Mouse (Mus musculus): ENCODE measurements around the gene Them5.
A peak's percentile ranks its signal among the peaks of the same experiment; 100 is the strongest.

- TF ChIP-seq POLR2A (IDR thresholded peaks at IDR 0.05; ENCODE audit: control insufficient read depth, extremely low read depth, insufficient read depth, low read length, poor library complexity) = no peak
- TF ChIP-seq CTCF (IDR thresholded peaks at IDR 0.05; ENCODE audit: borderline replicate concordance, control insufficient read depth, extremely low read depth, insufficient read depth, low read length, poor library complexity) = 0 out of 2 replicates have a peak, but pooled peaks have one; percentile 15
Measured at GRCm38 (mm10) chr3:94364154-94364526, 22.2 kb downstream of the Them5 start.
